Mouse (Mus musculus): ENCODE measurements around the gene Filip1l. TPM values are rescaled to one million over a fixed set of nuclear protein-coding genes. Genes with fewer than 3 reads are reported as not detected.
"Not testable (repeated sequence)": the region's sequence is repeated elsewhere in the genome, so short reads cannot be mapped to it uniquely, and the experiment has no call there.

Filip1l gene
- total RNA-seq, 2 experiments from 2014 or later, result 44.5 to 46.5 TPM

GRCm38 (mm10) chr16:57389566-57390251, 36.8 kb downstream of the Filip1l start:
- intact Hi-C loops (cut with DNase I; ENCODE audit: low total_unique reads), result no loop called here
- DNase-seq, result no peak

GRCm38 (mm10) chr16:57391171-57391570, 38.3 kb downstream of the Filip1l start:
- intact Hi-C loops (cut with DNase I; ENCODE audit: low total_unique reads); DNase-seq: not testable (repeated sequence)

GRCm38 (mm10) chr16:57392461-57392860, 39.6 kb downstream of the Filip1l start:
- DNase-seq, result no peak
- intact Hi-C loops (cut with DNase I; ENCODE audit: low total_unique reads), result no loop called here

GRCm38 (mm10) chr16:57393161-57393560, 40.3 kb downstream of the Filip1l start:
- DNase-seq, result peak; percentile 36
- intact Hi-C loops (cut with DNase I; ENCODE audit: low total_unique reads), result no loop called here

GRCm38 (mm10) chr16:57396249-57396648, 43.4 kb downstream of the Filip1l start:
- intact Hi-C loops (cut with DNase I; ENCODE audit: low total_unique reads), result no loop called here

GRCm38 (mm10) chr16:57397845-57398244, 45.0 kb downstream of the Filip1l start:
- DNase-seq, result no peak
- intact Hi-C loops (cut with DNase I; ENCODE audit: low total_unique reads), result no loop called here

More at GRCm38 (mm10) chr16:57396249-57396648, 43.4 kb downstream of the Filip1l start:
- no peak for DNase-seq

GRCm38 (mm10) chr16:57398387-57399214, 45.7 kb downstream of the Filip1l start:
- peak; percentile 71 for DNase-seq

GRCm38 (mm10) chr16:57399566-57399965, 46.7 kb downstream of the Filip1l start:
- no peak for DNase-seq
- intact Hi-C loops (cut with DNase I; ENCODE audit: low total_unique reads), result no loop called here

More at GRCm38 (mm10) chr16:57398387-57399214, 45.7 kb downstream of the Filip1l start:
- intact Hi-C loops (cut with DNase I; ENCODE audit: low total_unique reads), result no loop called here

- intact Hi-C loops (cut with DNase I; ENCODE audit: low total_unique reads), result loop anchor here (2.0 kb wide), 1 partner anchor 159 kb away; no protein-coding TSS in a partner anchor
- no peak for DNase-seq
Observed at GRCm38 (mm10) chr16:57401702-57402101, 48.8 kb downstream of the Filip1l start.

GRCm38 (mm10) chr16:57402910-57403309, 50.0 kb downstream of the Filip1l start:
- intact Hi-C loops (cut with DNase I; ENCODE audit: low total_unique reads), result no loop called here
- DNase-seq, result no peak

GRCm38 (mm10) chr16:57403825-57404224, 50.9 kb downstream of the Filip1l start:
- intact Hi-C loops (cut with DNase I; ENCODE audit: low total_unique reads), result no loop called here
- DNase-seq, result no peak

GRCm38 (mm10) chr16:57412766-57413165, 59.9 kb downstream of the Filip1l start:
- no peak for DNase-seq
- intact Hi-C loops (cut with DNase I; ENCODE audit: low total_unique reads), result no loop called here

GRCm38 (mm10) chr16:57416049-57416448, 63.2 kb downstream of the Filip1l start:
- intact Hi-C loops (cut with DNase I; ENCODE audit: low total_unique reads), result no loop called here
- peak; percentile 46 for DNase-seq

GRCm38 (mm10) chr16:57417017-57417416, 64.1 kb downstream of the Filip1l start:
- intact Hi-C loops (cut with DNase I; ENCODE audit: low total_unique reads), result no loop called here
- DNase-seq, result no peak

- no peak for DNase-seq
- intact Hi-C loops (cut with DNase I; ENCODE audit: low total_unique reads), result no loop called here
Observed at GRCm38 (mm10) chr16:57417955-57418354, 65.1 kb downstream of the Filip1l start.

- intact Hi-C loops (cut with DNase I; ENCODE audit: low total_unique reads), result no loop called here
- DNase-seq, result no peak
Observed at GRCm38 (mm10) chr16:57419332-57419731, 66.4 kb downstream of the Filip1l start.

GRCm38 (mm10) chr16:57419881-57420280, 67.0 kb downstream of the Filip1l start:
- no peak for DNase-seq
- intact Hi-C loops (cut with DNase I; ENCODE audit: low total_unique reads), result no loop called here

- intact Hi-C loops (cut with DNase I; ENCODE audit: low total_unique reads), result no loop called here
- no peak for DNase-seq
Observed at GRCm38 (mm10) chr16:57420773-57421556, 68.1 kb downstream of the Filip1l start.

GRCm38 (mm10) chr16:57421680-57422417, 69.0 kb downstream of the Filip1l start:
- DNase-seq, result no peak
- intact Hi-C loops (cut with DNase I; ENCODE audit: low total_unique reads), result no loop called here
